Mouse (Mus musculus) midbrain, embryonic 11.5 days (tissue): ENCODE measurements at regions not wholly inside any gene's neighbourhood (a gene's known extent, or its start where the extent isn't known, plus 50 kb on each side); places are given as distances from the start of the nearest gene placed in this dataset.

Source experiments
- ATAC-seq: fragments of 200-750 bp; cut with Nextera tagmentation; 2 replicates; pipeline ENCODE4 v1.8.0; 2017; ENCODE audit warnings: moderate TSS enrichment, moderate library complexity; ENCODE audit not compliant: low FRiP score
- DNase-seq: peaks from one replicate; pipeline ENCODE4 v3.0.0; 2015; ENCODE audit warnings: low spot score; ENCODE audit errors: missing footprints
- H3K27ac ChIP-seq: fragments of 300-500 bp; sonication (generic); 2 replicates; pipeline ENCODE4 v1.5.1; 2014; ENCODE audit warnings: low read depth, low read length
- H3K27me3 ChIP-seq: fragments of 300-500 bp; sonication (generic); 2 replicates; pipeline ENCODE4 v1.6.1; 2014; ENCODE audit warnings: mild to moderate bottlenecking, low read length, moderate library complexity, mixed read lengths; ENCODE audit not compliant: control insufficient read depth, insufficient read depth
- H3K36me3 ChIP-seq: fragments of 300-500 bp; sonication (generic); 2 replicates; pipeline ENCODE4 v1.6.1; 2014; ENCODE audit warnings: mild to moderate bottlenecking, low read length, moderate library complexity, mixed read lengths; ENCODE audit not compliant: control insufficient read depth, insufficient read depth
- H3K4me1 ChIP-seq: fragments of 300-500 bp; sonication (generic); 2 replicates; pipeline ENCODE4 v1.6.1; 2014; ENCODE audit warnings: low read length; ENCODE audit not compliant: control insufficient read depth, insufficient read depth
- H3K4me2 ChIP-seq: fragments of 300-500 bp; sonication (generic); 2 replicates; pipeline ENCODE4 v1.6.1; 2014; ENCODE audit warnings: mild to moderate bottlenecking, moderate library complexity
- H3K4me3 ChIP-seq: fragments of 300-500 bp; sonication (generic); 2 replicates; pipeline ENCODE4 v1.5.1; 2014; ENCODE audit warnings: low read depth, low read length
- H3K9ac ChIP-seq: fragments of 300-500 bp; sonication (generic); 2 replicates; pipeline ENCODE4 v1.6.1; 2014; ENCODE audit warnings: low read length
- H3K9me3 ChIP-seq: fragments of 300-500 bp; sonication (generic); 2 replicates; pipeline ENCODE4 v1.6.1; 2016; ENCODE audit warnings: low read length; ENCODE audit not compliant: control insufficient read depth
- WGBS: fragments of 180-500 bp; shearing (Covaris S2); extraction: QIAGEN DNeasy Blood & Tissue Kit; methylation state at CpG from one replicate; pipeline ENCODE4 v1.1.7; 2014; 5-methylcytosine and 5-hydroxymethylcytosine counted together

DNA sequence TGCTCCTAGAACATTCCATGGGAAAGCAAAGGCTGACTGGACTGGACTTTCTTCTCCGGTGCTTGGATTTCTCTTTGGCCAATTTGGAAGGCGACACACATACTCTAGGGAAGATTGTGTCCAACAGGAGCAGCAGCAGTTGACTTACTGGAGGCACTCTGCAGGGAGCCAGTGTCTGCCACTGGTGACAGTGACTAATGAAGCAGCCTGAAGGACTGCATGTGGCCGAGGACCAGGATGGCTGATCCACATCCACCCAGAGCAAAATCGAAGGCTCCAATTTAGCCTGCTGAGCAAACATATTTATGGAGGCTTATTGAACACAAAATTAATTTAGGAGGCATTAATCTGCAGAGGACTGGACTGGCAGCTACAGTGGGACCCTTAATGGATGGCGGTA, 81.9 kb downstream of the Rpl14 start:
- ATAC-seq (no peak), DNase-seq (no peak)
- Histone ChIP-seq H3K4me3 (no peak overlapping the region), H3K36me3 (no peaks in the 10 kb centered on the region), H3K4me1 (peaks cover 6% of the 10 kb centered on the region), H3K4me2 (no peak overlapping the region), H3K9ac (no peak overlapping the region), H3K27me3 (no peaks in the 10 kb centered on the region), H3K27ac (no peak overlapping the region), H3K9me3 (no peaks in the 10 kb centered on the region)
- 78% methylated on average over 5 of the region's 5 CpGs for WGBS

DNA sequence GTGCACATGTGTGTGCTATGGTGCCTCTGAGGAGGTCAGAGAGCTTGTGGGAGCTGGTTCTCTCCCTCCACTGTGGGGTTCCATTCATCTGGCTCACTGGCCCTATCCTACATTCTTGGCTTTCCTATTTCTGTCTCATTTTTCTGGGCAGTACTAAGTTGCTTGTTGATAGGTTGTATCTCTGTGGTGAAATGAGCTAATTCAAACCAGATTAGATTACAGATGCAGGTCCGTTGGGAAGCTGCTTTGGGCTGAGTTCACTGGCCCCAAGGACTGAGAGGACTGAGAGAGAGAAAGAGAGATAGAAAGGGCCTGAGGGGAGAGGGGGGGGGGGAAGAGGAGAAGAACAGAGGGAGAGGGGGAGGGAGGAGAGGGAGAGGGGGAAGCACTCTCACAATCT, 83.5 kb downstream of the Rpl14 start:
- no peak overlapping the region for H3K4me2 ChIP-seq
- no peak overlapping the region for H3K4me3 ChIP-seq
- no peaks in the 10 kb centered on the region for H3K36me3 ChIP-seq
- ATAC-seq (no peak), DNase-seq (no peak)
- 52% methylated on average over 1 of the region's 1 CpGs for WGBS
- peaks cover 6% of the 10 kb centered on the region for H3K4me1 ChIP-seq
- H3K27ac ChIP-seq: no peak overlapping the region
- no peak overlapping the region for H3K9ac ChIP-seq
- no peaks in the 10 kb centered on the region for H3K9me3 ChIP-seq
- no peaks in the 10 kb centered on the region for H3K27me3 ChIP-seq

DNA sequence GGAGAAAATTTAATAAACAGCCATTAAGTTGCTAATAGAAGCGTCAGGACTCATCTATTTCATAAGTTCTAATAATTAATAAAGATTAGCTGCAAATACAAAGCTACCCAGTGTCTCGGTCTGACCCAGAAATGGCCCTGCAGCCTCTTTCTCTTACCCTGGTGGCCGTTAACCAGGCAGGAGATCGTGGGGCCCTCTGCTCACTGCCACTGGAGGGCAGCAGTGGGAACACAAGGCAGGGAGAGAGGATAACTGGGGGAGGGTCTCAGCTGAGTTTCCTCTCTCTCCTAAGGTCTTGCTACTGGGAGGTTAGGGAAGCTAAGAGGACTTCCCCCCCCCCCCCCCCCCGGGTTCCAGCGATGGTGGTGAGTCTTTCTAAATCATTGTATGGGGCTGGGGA, 85.7 kb downstream of the Rpl14 start:
- no peaks in the 10 kb centered on the region for H3K9me3 ChIP-seq
- H3K27me3 ChIP-seq: no peaks in the 10 kb centered on the region
- peak; percentile 68; the same call in 1 of the 2 replicates for ATAC-seq
- no peaks in the 10 kb centered on the region for H3K36me3 ChIP-seq
- DNase-seq: peak; percentile 89
- WGBS: 21% methylated on average over 5 of the region's 6 CpGs
- no peak overlapping the region for H3K9ac ChIP-seq
- no peak overlapping the region for H3K4me3 ChIP-seq
- H3K27ac ChIP-seq: no peak overlapping the region
- no peak overlapping the region for H3K4me2 ChIP-seq
- H3K4me1 ChIP-seq: peaks cover 6% of the 10 kb centered on the region

DNA sequence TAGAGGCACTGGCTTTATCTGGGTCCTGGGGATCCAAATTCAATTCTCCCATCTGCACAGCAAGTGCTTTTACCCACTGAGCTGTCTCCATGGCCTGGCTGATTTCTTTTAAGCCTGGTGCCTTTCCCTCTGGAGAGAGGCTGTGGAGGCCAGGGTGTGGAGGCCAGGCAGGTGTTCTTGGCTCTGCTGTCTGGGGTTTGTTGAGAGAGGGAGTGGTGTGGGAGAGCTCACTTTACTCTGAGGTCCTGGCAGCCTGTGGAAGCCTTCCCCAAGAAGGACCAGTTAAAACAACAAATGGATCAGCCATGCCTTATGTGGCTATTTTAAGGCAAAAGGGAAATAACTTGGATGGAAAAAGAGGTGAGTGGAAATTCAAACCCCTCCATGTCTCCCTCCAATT, 86.5 kb downstream of the Rpl14 start:
- ATAC-seq (no peak), DNase-seq (peak; percentile 69)
- no peak overlapping the region for H3K4me2 ChIP-seq
- no peaks in the 10 kb centered on the region for H3K36me3 ChIP-seq
- peaks cover 6% of the 10 kb centered on the region for H3K4me1 ChIP-seq
- H3K9ac ChIP-seq: no peak overlapping the region
- H3K9me3 ChIP-seq: no peaks in the 10 kb centered on the region
- H3K27ac ChIP-seq: no peak overlapping the region
- no peak overlapping the region for H3K4me3 ChIP-seq
- no peaks in the 10 kb centered on the region for H3K27me3 ChIP-seq

DNA sequence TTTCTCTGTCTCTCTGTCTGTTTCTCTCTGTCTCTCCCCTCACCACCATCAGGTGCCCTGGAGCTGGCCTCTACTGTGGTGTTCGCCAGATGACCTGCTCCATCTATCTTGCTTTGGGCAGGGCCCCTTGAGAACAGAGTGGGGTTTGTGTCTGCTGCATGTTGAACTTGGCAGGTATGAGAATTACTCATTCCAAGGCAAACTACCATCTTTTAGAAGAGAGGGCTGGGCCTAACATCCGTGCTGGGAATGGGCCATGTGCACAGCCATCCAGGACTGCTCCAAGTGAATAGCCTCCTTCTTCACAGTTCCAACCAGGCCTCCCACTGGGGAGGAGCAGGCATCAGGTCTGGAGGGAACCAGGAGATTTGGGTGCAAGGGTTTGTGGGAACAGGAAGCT, 87.3 kb downstream of the Rpl14 start:
- 85% methylated on average over 2 of the region's 2 CpGs for WGBS
- Histone ChIP-seq H3K9ac (no peak overlapping the region), H3K4me2 (no peak overlapping the region), H3K9me3 (no peaks in the 10 kb centered on the region), H3K4me3 (no peak overlapping the region), H3K27ac (no peak overlapping the region), H3K27me3 (no peaks in the 10 kb centered on the region), H3K4me1 (peaks cover 6% of the 10 kb centered on the region), H3K36me3 (no peaks in the 10 kb centered on the region)
- ATAC-seq (no peak), DNase-seq (peak; percentile 61)

DNA sequence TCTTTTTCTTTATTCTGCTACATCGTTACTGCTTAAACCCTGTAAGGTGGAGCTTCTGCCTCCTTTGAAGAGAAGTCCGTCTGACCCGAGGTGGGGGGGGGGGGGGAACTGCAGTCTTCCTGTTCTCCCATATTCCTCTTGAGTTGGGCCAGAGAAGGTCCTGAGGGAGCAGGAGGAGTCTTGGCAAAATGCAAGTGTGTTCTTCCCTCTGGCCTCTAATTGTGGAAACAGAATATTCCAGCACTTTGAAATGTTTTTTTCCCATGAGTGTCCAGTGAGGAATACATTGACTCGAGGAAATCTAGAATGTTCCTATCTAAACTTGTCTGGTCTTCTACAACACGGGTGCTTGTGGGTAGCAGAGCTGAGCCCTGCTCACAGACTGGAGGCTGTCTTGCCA, 90.0 kb downstream of the Rpl14 start:
- Histone ChIP-seq H3K36me3 (no peaks in the 10 kb centered on the region), H3K27ac (no peak overlapping the region), H3K9me3 (no peaks in the 10 kb centered on the region), H3K27me3 (no peaks in the 10 kb centered on the region), H3K4me2 (no peak overlapping the region), H3K4me3 (no peak overlapping the region), H3K9ac (no peak overlapping the region), H3K4me1 (no peaks in the 10 kb centered on the region)
- 61% methylated on average over 5 of the region's 5 CpGs for WGBS
- DNase-seq (no peak), ATAC-seq (no peak)

DNA sequence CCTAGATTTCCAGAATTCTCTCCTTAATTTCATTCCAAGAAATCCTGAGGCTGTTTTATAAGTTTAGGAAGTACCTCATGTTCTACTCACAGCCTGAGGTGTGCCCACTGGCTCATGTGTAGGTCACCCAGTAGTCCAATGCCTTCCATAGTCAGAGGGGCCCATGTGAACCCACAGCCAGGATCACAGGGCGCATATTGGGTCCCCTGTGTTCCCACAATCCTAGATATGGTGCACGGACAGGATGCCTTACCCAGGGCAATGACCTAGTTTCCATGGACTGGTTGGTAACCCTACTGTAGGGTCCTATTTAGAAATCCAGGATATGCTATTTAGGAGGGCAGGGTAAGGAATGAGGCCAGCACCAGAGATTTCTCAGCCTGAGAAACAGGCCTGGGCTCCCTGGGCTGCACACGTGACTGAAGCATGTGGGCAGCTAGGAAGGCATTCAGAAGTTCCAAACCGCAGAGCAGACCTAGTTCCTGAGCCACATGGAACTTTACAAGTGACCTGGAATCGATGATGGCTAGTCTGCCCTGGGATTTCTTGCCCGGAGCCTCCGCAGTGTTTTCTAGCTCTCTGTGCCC, 90.5 kb downstream of the Rpl14 start:
- no peak for ATAC-seq
- Histone ChIP-seq H3K9ac (no peak overlapping the region), H3K27me3 (no peaks in the 10 kb centered on the region), H3K4me1 (no peaks in the 10 kb centered on the region), H3K27ac (no peak overlapping the region), H3K9me3 (no peaks in the 10 kb centered on the region), H3K36me3 (no peaks in the 10 kb centered on the region), H3K4me3 (no peak overlapping the region), H3K4me2 (no peak overlapping the region)
- WGBS: 88% methylated on average over 7 of the region's 7 CpGs
- DNase-seq: no peak

DNA sequence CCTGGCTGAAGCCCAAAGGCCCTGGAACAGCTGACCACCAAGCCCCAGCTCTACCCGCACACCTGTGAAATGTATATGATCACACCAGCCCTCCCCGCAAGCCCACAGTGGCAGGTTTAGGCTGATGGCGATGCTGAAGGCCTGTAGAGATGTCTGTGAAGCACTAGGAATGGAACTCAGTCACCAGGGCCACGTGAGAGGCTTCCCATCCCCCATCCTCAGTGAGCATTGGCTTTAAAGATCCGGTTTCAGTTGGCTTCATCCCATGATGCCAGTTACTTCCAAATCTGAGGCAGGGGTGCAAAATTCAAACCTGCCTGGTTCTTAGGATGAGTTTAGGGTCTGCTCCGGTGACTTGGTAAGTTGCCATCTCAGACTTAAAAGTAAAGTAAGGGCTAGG, 91.9 kb downstream of the Rpl14 start:
- Histone ChIP-seq H3K9ac (no peak overlapping the region), H3K27me3 (no peaks in the 10 kb centered on the region), H3K27ac (no peak overlapping the region), H3K36me3 (no peaks in the 10 kb centered on the region), H3K4me1 (no peaks in the 10 kb centered on the region), H3K9me3 (no peaks in the 10 kb centered on the region), H3K4me2 (no peak overlapping the region), H3K4me3 (no peak overlapping the region)
- WGBS: 64% methylated on average over 6 of the region's 6 CpGs
- no peak for ATAC-seq
- DNase-seq: peak; percentile 17

DNA sequence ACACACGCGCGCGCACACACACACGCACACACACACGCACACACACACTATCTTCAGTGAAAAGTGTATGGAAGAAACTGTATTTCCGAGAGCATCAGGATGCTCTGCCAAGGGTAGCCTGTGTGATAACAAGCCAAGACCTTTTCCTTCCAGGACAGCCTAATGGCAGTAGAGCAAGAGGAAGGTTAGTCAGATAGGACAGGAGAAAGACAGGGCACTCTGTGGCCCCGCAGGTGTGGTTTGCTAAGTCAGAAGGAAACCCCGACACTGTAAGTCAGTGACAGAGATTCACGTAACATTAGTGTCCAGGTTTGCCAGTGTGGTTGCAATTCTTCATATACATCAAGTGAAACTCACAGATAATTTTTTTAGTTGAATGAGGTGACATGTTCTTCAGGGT, 92.8 kb downstream of the Rpl14 start:
- Histone ChIP-seq H3K9me3 (no peaks in the 10 kb centered on the region), H3K27me3 (no peaks in the 10 kb centered on the region), H3K4me3 (no peak overlapping the region), H3K4me2 (no peak overlapping the region), H3K36me3 (no peaks in the 10 kb centered on the region), H3K27ac (no peak overlapping the region), H3K4me1 (no peaks in the 10 kb centered on the region), H3K9ac (no peak overlapping the region)
- 90% methylated on average over 10 of the region's 10 CpGs for WGBS
- ATAC-seq: no peak
- DNase-seq: peak; percentile 68
